Mouse (Mus musculus) kidney, embryonic 16.5 days (tissue): ENCODE measurements around the gene Alpl. TPM values are rescaled to one million over a fixed set of nuclear protein-coding genes. Genes with fewer than 3 reads are reported as not detected.

Experiments used
- ATAC-seq: fragments of 200-750 bp; cut with Nextera tagmentation; 2 replicates; pipeline ENCODE4 v1.8.0; 2017; ENCODE audit warnings: moderate TSS enrichment; ENCODE audit not compliant: low FRiP score, low TSS enrichment
- H3K27ac ChIP-seq: fragments of 300-500 bp; sonication (generic); 2 replicates; pipeline ENCODE4 v1.5.1; 2014; ENCODE audit warnings: low read length
- H3K27me3 ChIP-seq: fragments of 300-500 bp; sonication (generic); 2 replicates; pipeline ENCODE4 v1.6.1; 2014; ENCODE audit warnings: low read length, control low read depth, mixed read lengths; ENCODE audit not compliant: insufficient read depth
- H3K36me3 ChIP-seq: fragments of 300-500 bp; sonication (generic); 2 replicates; pipeline ENCODE4 v1.6.1; 2014; ENCODE audit warnings: low read length, control low read depth, mixed read lengths; ENCODE audit not compliant: insufficient read depth
- H3K4me1 ChIP-seq: fragments of 300-500 bp; sonication (generic); 2 replicates; pipeline ENCODE4 v1.6.1; 2014; ENCODE audit warnings: low read length, control low read depth, mixed read lengths; ENCODE audit not compliant: insufficient read depth
- H3K4me2 ChIP-seq: fragments of 300-500 bp; sonication (generic); replicated peaks from 2 replicates; pipeline ENCODE4 v1.6.1; 2014; ENCODE audit warnings: low read depth, low read length
- H3K4me3 ChIP-seq: fragments of 300-500 bp; sonication (generic); 2 replicates; pipeline ENCODE4 v1.5.1; 2014; ENCODE audit warnings: mild to moderate bottlenecking, low read length
- H3K9ac ChIP-seq: fragments of 300-500 bp; sonication (generic); replicated peaks from 2 replicates; pipeline ENCODE4 v1.6.1; 2014; ENCODE audit warnings: low read length
- H3K9me3 ChIP-seq: fragments of 300-500 bp; sonication (generic); 2 replicates; pipeline ENCODE4 v1.6.1; 2016; ENCODE audit warnings: low read length, control low read depth
- WGBS: fragments of 180-500 bp; shearing (Covaris S2); extraction: QIAGEN DNeasy Blood & Tissue Kit; methylation state at CpG from one replicate; pipeline ENCODE4 v1.1.7; 2014; 5-methylcytosine and 5-hydroxymethylcytosine counted together
- polyA plus RNA-seq: library from polyadenylated mRNA; unstranded; fragments of >200 nt; fragmentation: Nextera tagmentation; extraction: Ambion mirVana; gene quantifications from 2 replicates; pipeline ENCODE4 v1.2.1, GENCODE M21; 2015

The Alpl gene
- polyA plus RNA-seq, 1 experiment from 2014 or later = 19.2 TPM

GRCm38 (mm10) chr4:137726739-137727505, 69.3 kb downstream of the Alpl start:
- WGBS = 83% methylated on average over 18 of the region's 18 CpGs
- Histone ChIP-seq H3K4me1 (peaks cover 16% of the 10 kb centered on the region), H3K9me3 (no peaks in the 10 kb centered on the region), H3K9ac (no peak overlapping the region), H3K27ac (no peak overlapping the region), H3K4me3 (no peak overlapping the region), H3K4me2 (no peak overlapping the region), H3K27me3 (peaks cover 30% of the 10 kb centered on the region), H3K36me3 (no peaks in the 10 kb centered on the region)
- ATAC-seq = no peak

- H3K9me3 ChIP-seq = no peaks in the 10 kb centered on the region
- no peak overlapping the region for H3K4me3 ChIP-seq
- no peak overlapping the region for H3K9ac ChIP-seq
- no peak for ATAC-seq
- no peaks in the 10 kb centered on the region for H3K36me3 ChIP-seq
- no peak overlapping the region for H3K27ac ChIP-seq
- 76% methylated on average over 13 of the region's 13 CpGs for WGBS
- H3K27me3 ChIP-seq = peaks cover 30% of the 10 kb centered on the region
- no peak overlapping the region for H3K4me2 ChIP-seq
- H3K4me1 ChIP-seq = peaks cover 16% of the 10 kb centered on the region
Measured at GRCm38 (mm10) chr4:137725541-137726145, 70.5 kb downstream of the Alpl start.

DNA sequence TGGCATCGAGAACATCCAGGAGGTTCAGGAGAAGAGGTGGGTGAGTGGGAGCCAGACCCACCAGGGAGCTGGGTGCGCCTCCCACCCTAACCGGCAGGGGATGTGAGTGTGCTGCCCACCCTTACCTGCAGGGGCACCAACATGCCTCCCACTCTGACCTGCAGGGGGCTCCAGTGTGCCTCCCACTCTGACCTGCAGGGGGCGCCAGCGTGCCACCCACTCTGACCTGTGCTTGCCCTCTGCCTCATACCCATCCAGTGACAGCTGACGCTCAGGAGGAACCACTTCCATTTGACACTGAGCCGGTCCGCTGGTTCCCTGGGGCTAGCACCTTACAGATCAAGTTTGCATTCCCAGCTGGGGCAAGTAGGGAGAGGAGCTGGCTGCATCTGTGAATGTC, 71.4 kb downstream of the Alpl start:
- Histone ChIP-seq H3K4me3 (no peak overlapping the region), H3K36me3 (no peaks in the 10 kb centered on the region), H3K9ac (no peak overlapping the region), H3K27ac (no peak overlapping the region), H3K4me2 (no peak overlapping the region), H3K27me3 (peaks cover 27% of the 10 kb centered on the region), H3K4me1 (peaks cover 16% of the 10 kb centered on the region), H3K9me3 (no peaks in the 10 kb centered on the region)
- no peak for ATAC-seq
- WGBS = 49% methylated on average over 8 of the region's 8 CpGs

- H3K36me3 ChIP-seq = no peaks in the 10 kb centered on the region
- no peak overlapping the region for H3K4me3 ChIP-seq
- ATAC-seq = no peak
- H3K9ac ChIP-seq = peak overlapping the region; percentile 12; the same call in 1 of the 2 replicates
- H3K27me3 ChIP-seq = peaks cover 22% of the 10 kb centered on the region
- 46% methylated on average over 11 of the region's 11 CpGs for WGBS
- H3K4me2 ChIP-seq = peak overlapping the region; percentile 43; the same call in 1 of the 2 replicates
- no peak overlapping the region for H3K27ac ChIP-seq
- no peaks in the 10 kb centered on the region for H3K9me3 ChIP-seq
- H3K4me1 ChIP-seq = peaks cover 20% of the 10 kb centered on the region
Measured at GRCm38 (mm10) chr4:137724212-137724611, 72.0 kb downstream of the Alpl start.

- no peaks in the 10 kb centered on the region for H3K9me3 ChIP-seq
- peak overlapping the region; percentile 12; the same call in 1 of the 2 replicates for H3K4me3 ChIP-seq
- peak overlapping the region; percentile 43 for H3K4me2 ChIP-seq
- ATAC-seq = no peak
- 0 out of 2 replicates have a peak overlapping the region, but pooled peaks have one; percentile 23 for H3K9ac ChIP-seq
- H3K36me3 ChIP-seq = no peaks in the 10 kb centered on the region
- H3K27ac ChIP-seq = no peak overlapping the region
- H3K27me3 ChIP-seq = peaks cover 15% of the 10 kb centered on the region
- WGBS = 44% methylated on average over 25 of the region's 25 CpGs
- peaks cover 19% of the 10 kb centered on the region for H3K4me1 ChIP-seq
Measured at GRCm38 (mm10) chr4:137723527-137723926, 72.7 kb downstream of the Alpl start.

DNA sequence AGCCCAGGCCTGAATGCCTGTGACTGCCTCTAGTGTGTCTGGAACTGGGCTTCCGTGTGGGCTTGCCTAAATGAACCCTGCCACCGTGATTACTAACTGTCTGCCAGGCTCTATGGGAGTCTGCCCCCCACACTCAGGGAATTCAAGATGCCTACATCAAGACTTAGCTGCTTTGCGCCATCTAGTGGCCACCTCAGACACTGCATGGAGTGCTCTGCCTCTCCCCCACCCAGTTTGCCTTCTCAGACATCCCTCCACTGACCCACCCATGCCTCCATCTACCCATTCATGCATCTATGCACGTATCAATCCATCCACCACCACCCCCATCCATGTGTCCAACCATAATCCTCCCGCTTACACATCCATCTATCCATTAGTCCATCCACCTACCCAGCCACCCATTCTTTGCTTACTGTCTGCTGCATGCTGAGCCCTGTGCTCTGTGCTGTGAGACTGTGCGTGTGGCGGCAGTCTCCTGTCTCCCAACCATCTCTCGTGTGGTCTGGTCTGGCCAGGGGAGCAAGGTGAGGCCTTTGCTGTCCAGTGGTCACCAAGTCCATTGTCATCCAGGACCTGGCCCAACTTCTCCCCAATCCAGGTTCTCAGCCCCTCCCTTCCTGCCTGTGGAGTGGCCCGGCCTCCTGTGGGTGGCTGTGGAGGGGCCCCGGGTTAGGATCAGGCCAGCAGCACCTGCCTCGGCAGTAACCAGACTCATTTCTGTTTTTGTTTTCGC, 73.3 kb downstream of the Alpl start:
- 0 out of 2 replicates have a peak, but pooled peaks have one; percentile 12 for ATAC-seq
- Histone ChIP-seq H3K27ac (no peak overlapping the region), H3K27me3 (peaks cover 8% of the 10 kb centered on the region; the same call in 1 of the 2 replicates), H3K4me2 (no peak overlapping the region), H3K36me3 (no peaks in the 10 kb centered on the region), H3K9ac (no peak overlapping the region), H3K9me3 (no peaks in the 10 kb centered on the region), H3K4me1 (peaks cover 18% of the 10 kb centered on the region), H3K4me3 (no peak overlapping the region)
- WGBS = 27% methylated on average over 12 of the region's 12 CpGs

DNA sequence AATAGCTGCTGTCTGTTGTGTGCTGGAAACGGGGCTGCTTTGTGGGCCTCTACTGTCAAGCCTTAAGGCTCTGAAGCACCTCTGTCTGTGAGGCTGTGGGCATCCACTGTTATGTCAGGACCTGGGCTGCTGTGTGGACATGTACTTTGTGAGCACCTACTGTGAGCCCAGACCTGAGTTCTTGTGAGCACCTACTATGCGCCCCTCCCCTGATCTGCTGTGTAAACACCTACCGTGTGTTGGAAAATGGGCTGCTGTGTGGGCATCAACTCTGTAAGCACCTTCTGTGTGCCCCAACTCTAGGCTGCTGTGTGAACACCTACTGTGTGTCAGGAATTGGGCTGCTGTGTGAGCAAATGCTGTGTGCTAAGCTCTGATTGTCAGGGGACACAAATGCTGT, 74.0 kb downstream of the Alpl start:
- Histone ChIP-seq H3K36me3 (no peaks in the 10 kb centered on the region), H3K27me3 (peaks cover 7% of the 10 kb centered on the region; the same call in 1 of the 2 replicates), H3K27ac (no peak overlapping the region), H3K4me2 (no peak overlapping the region), H3K9ac (no peak overlapping the region), H3K4me1 (peaks cover 15% of the 10 kb centered on the region), H3K4me3 (no peak overlapping the region), H3K9me3 (no peaks in the 10 kb centered on the region)
- ATAC-seq = no peak
- WGBS = 81% methylated on average over 3 of the region's 3 CpGs

DNA sequence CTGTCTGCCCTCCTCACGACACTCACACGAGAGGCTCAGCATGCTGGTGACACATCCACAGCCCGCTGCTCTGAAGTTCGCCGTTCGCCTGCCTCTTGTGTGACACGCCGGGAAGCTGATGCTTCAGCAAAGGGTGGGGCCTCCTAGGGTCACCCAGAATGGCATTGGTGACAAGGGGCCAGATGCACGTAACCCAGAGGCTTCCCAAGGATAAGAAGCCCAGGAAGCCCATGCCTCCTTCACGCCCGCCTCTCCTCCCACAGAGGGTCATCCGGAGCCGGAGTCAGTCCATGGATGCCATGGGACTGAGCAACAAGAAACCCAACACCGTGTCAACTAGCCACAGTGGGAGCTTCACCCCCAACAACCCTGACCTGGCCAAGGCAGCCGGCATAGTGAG, 74.6 kb downstream of the Alpl start:
- no peak for ATAC-seq
- peaks cover 15% of the 10 kb centered on the region for H3K4me1 ChIP-seq
- no peak overlapping the region for H3K27ac ChIP-seq
- H3K4me3 ChIP-seq = no peak overlapping the region
- H3K27me3 ChIP-seq = peaks cover 7% of the 10 kb centered on the region; the same call in 1 of the 2 replicates
- no peaks in the 10 kb centered on the region for H3K9me3 ChIP-seq
- no peak overlapping the region for H3K4me2 ChIP-seq
- H3K9ac ChIP-seq = no peak overlapping the region
- 59% methylated on average over 15 of the region's 15 CpGs for WGBS
- no peaks in the 10 kb centered on the region for H3K36me3 ChIP-seq

- no peak overlapping the region for H3K4me2 ChIP-seq
- 38% methylated on average over 15 of the region's 15 CpGs for WGBS
- peaks cover 15% of the 10 kb centered on the region for H3K4me1 ChIP-seq
- H3K9me3 ChIP-seq = no peaks in the 10 kb centered on the region
- no peak overlapping the region for H3K27ac ChIP-seq
- peaks cover 9% of the 10 kb centered on the region; the same call in 1 of the 2 replicates for H3K27me3 ChIP-seq
- no peak for ATAC-seq
- no peak overlapping the region for H3K4me3 ChIP-seq
- peak overlapping the region; percentile 25; the same call in 1 of the 2 replicates for H3K9ac ChIP-seq
- H3K36me3 ChIP-seq = no peaks in the 10 kb centered on the region
Measured at GRCm38 (mm10) chr4:137719378-137720077, 76.7 kb downstream of the Alpl start.
